Mouse (Mus musculus) stomach, embryonic 14.5 days (tissue): Measurements from ENCODE around the gene Atm. TPM values are rescaled to one million over a fixed set of nuclear protein-coding genes. Genes with fewer than 3 reads are reported as not detected.

Source experiments
- ATAC-seq: fragments of 200-750 bp; cut with Nextera tagmentation; 2 replicates; pipeline ENCODE4 v1.8.0; 2017; ENCODE audit warnings: low read depth, moderate TSS enrichment; ENCODE audit not compliant: insufficient number of reproducible peaks, insufficient read depth, low FRiP score
- H3K27ac ChIP-seq: fragments of 300-500 bp; sonication (generic); 2 replicates; pipeline ENCODE4 v1.5.1; 2014; ENCODE audit warnings: mild to moderate bottlenecking, low read length, moderate library complexity, mixed read lengths
- H3K27me3 ChIP-seq: fragments of 300-500 bp; sonication (generic); 2 replicates; pipeline ENCODE4 v1.6.1; 2014; ENCODE audit warnings: low read length, control low read depth, mixed read lengths; ENCODE audit not compliant: control insufficient read depth, insufficient read depth
- H3K36me3 ChIP-seq: fragments of 300-500 bp; sonication (generic); 2 replicates; pipeline ENCODE4 v1.6.1; 2014; ENCODE audit warnings: mild to moderate bottlenecking, control low read depth, low read length, moderate library complexity, mixed read lengths; ENCODE audit not compliant: control insufficient read depth, insufficient read depth
- H3K4me1 ChIP-seq: fragments of 300-500 bp; sonication (generic); 2 replicates; pipeline ENCODE4 v1.6.1; 2014; ENCODE audit warnings: low read length, control low read depth, mixed read lengths; ENCODE audit not compliant: control insufficient read depth, insufficient read depth
- H3K4me2 ChIP-seq: fragments of 300-500 bp; sonication (generic); replicated peaks from 2 replicates; pipeline ENCODE4 v1.6.1; 2014; ENCODE audit warnings: low read depth, low read length, control low read depth
- H3K4me3 ChIP-seq: fragments of 300-500 bp; sonication (generic); 2 replicates; pipeline ENCODE4 v1.5.1; 2014; ENCODE audit warnings: low read depth, low read length, control low read depth
- H3K9ac ChIP-seq: fragments of 300-500 bp; sonication (generic); replicated peaks from 2 replicates; pipeline ENCODE4 v1.6.1; 2014; ENCODE audit warnings: low read depth, mild to moderate bottlenecking, control low read depth, low read length, moderate library complexity, mixed read lengths
- H3K9me3 ChIP-seq: fragments of 300-500 bp; sonication (generic); 2 replicates; pipeline ENCODE4 v1.6.1; 2016; ENCODE audit warnings: low read depth, low read length, control low read depth; ENCODE audit not compliant: control insufficient read depth
- WGBS: fragments of 180-500 bp; shearing (Covaris S2); extraction: QIAGEN DNeasy Blood & Tissue Kit; methylation state at CpG from one replicate; pipeline ENCODE4 v1.1.7; 2014; 5-methylcytosine and 5-hydroxymethylcytosine counted together
- polyA plus RNA-seq: library from polyadenylated mRNA; unstranded; fragments of >200 nt; fragmentation: Nextera tagmentation; extraction: Ambion mirVana; gene quantifications from 2 replicates; pipeline ENCODE4 v1.2.1, GENCODE M21; 2014

The Atm gene
- polyA plus RNA-seq, 1 experiment from 2014 or later, result 25.5 TPM

- Histone ChIP-seq H3K9me3 (no peaks in the 10 kb centered on the region), H3K27me3 (no peaks in the 10 kb centered on the region), H3K4me3 (no peak overlapping the region), H3K36me3 (no peaks in the 10 kb centered on the region), H3K9ac (no peak overlapping the region), H3K4me1 (no peaks in the 10 kb centered on the region), H3K4me2 (no peak overlapping the region), H3K27ac (no peak overlapping the region)
- 47% methylated on average over 3 of the region's 3 CpGs for WGBS
- no peak for ATAC-seq
These were observed 108.9 kb downstream of the Atm start for GRCm38 (mm10) chr9:53427638-53428037.

GRCm38 (mm10) chr9:53426726-53427125, 109.8 kb downstream of the Atm start:
- no peak for ATAC-seq

GRCm38 (mm10) chr9:53422133-53422896, 114.2 kb downstream of the Atm start:
- H3K9me3 ChIP-seq, result no peaks in the 10 kb centered on the region
- no peak overlapping the region for H3K4me3 ChIP-seq
- H3K4me1 ChIP-seq, result no peaks in the 10 kb centered on the region
- H3K4me2 ChIP-seq, result no peak overlapping the region
- no peaks in the 10 kb centered on the region for H3K36me3 ChIP-seq
- no peaks in the 10 kb centered on the region for H3K27me3 ChIP-seq
- ATAC-seq, result no peak
- no peak overlapping the region for H3K9ac ChIP-seq
- WGBS, result 49% methylated on average over 9 of the region's 9 CpGs
- no peak overlapping the region for H3K27ac ChIP-seq

More at GRCm38 (mm10) chr9:53426726-53427125, 109.8 kb downstream of the Atm start:
- 88% methylated on average over 3 of the region's 3 CpGs for WGBS
- no peak overlapping the region for H3K9ac ChIP-seq
- H3K4me3 ChIP-seq, result no peak overlapping the region
- no peaks in the 10 kb centered on the region for H3K27me3 ChIP-seq
- H3K4me1 ChIP-seq, result no peaks in the 10 kb centered on the region
- no peak overlapping the region for H3K27ac ChIP-seq
- no peaks in the 10 kb centered on the region for H3K36me3 ChIP-seq
- H3K4me2 ChIP-seq, result no peak overlapping the region
- no peaks in the 10 kb centered on the region for H3K9me3 ChIP-seq

GRCm38 (mm10) chr9:53409427-53409826, 127.1 kb downstream of the Atm start:
- WGBS, result 80% methylated on average over 3 of the region's 3 CpGs
- no peaks in the 10 kb centered on the region for H3K27me3 ChIP-seq
- no peaks in the 10 kb centered on the region for H3K9me3 ChIP-seq
- no peak for ATAC-seq
- H3K9ac ChIP-seq, result no peak overlapping the region
- no peak overlapping the region for H3K4me2 ChIP-seq
- H3K4me3 ChIP-seq, result no peak overlapping the region
- no peaks in the 10 kb centered on the region for H3K36me3 ChIP-seq
- H3K4me1 ChIP-seq, result 0 out of 2 replicates have a peak, but pooled peaks cover 3% of the 10 kb centered on the region
- no peak overlapping the region for H3K27ac ChIP-seq

- Histone ChIP-seq H3K4me2 (no peak overlapping the region), H3K27me3 (no peaks in the 10 kb centered on the region)
- ATAC-seq, result no peak; the same call in 1 of the 2 replicates
These were observed 127.6 kb downstream of the Atm start for GRCm38 (mm10) chr9:53408953-53409361.

GRCm38 (mm10) chr9:53408548-53408947, 128.0 kb downstream of the Atm start:
- Histone ChIP-seq H3K36me3 (no peaks in the 10 kb centered on the region), H3K4me2 (no peak overlapping the region), H3K9me3 (no peaks in the 10 kb centered on the region), H3K27ac (no peak overlapping the region), H3K4me1 (0 out of 2 replicates have a peak, but pooled peaks cover 3% of the 10 kb centered on the region), H3K9ac (no peak overlapping the region), H3K27me3 (no peaks in the 10 kb centered on the region), H3K4me3 (no peak overlapping the region)
- no peak; the same call in 1 of the 2 replicates for ATAC-seq
- 64% methylated on average over 4 of the region's 4 CpGs for WGBS

More at GRCm38 (mm10) chr9:53408953-53409361, 127.6 kb downstream of the Atm start:
- no peaks in the 10 kb centered on the region for H3K9me3 ChIP-seq
- H3K36me3 ChIP-seq, result no peaks in the 10 kb centered on the region
- 0 out of 2 replicates have a peak, but pooled peaks cover 3% of the 10 kb centered on the region for H3K4me1 ChIP-seq
- 64% methylated on average over 2 of the region's 2 CpGs for WGBS
- H3K4me3 ChIP-seq, result no peak overlapping the region
- H3K9ac ChIP-seq, result no peak overlapping the region
- no peak overlapping the region for H3K27ac ChIP-seq

GRCm38 (mm10) chr9:53404753-53405722, 131.5 kb downstream of the Atm start:
- Histone ChIP-seq H3K4me1 (0 out of 2 replicates have a peak, but pooled peaks cover 8% of the 10 kb centered on the region), H3K27ac (peak overlapping the region; percentile 44; the same call in 1 of the 2 replicates), H3K4me2 (peak overlapping the region; percentile 53), H3K9me3 (no peaks in the 10 kb centered on the region), H3K4me3 (peak overlapping the region; percentile 34), H3K9ac (peak overlapping the region; percentile 33; the same call in 1 of the 2 replicates), H3K27me3 (no peaks in the 10 kb centered on the region), H3K36me3 (no peaks in the 10 kb centered on the region)
- ATAC-seq, result peak; percentile 83
- WGBS, result 24% methylated on average over 21 of the region's 21 CpGs

- Histone ChIP-seq H3K9ac (no peak overlapping the region), H3K4me3 (no peak overlapping the region), H3K27me3 (no peaks in the 10 kb centered on the region), H3K9me3 (no peaks in the 10 kb centered on the region), H3K27ac (no peak overlapping the region; the same call in 1 of the 2 replicates), H3K4me1 (0 out of 2 replicates have a peak, but pooled peaks cover 8% of the 10 kb centered on the region), H3K4me2 (no peak overlapping the region), H3K36me3 (no peaks in the 10 kb centered on the region)
- 83% methylated on average over 6 of the region's 6 CpGs for WGBS
- ATAC-seq, result no peak
These were observed 132.3 kb downstream of the Atm start for GRCm38 (mm10) chr9:53404050-53404752.
